8 mouse cellular contexts compared by ENCODE assay signal in genomic region chr5:137314193-137315083, GRCm38 (mm10). TPM values are rescaled to one million over a fixed set of nuclear protein-coding genes. Genes with fewer than 3 reads are reported as not detected.
DNase-seq lines count a peak whose midpoint lies in the region; ATAC-seq lines count a peak whose summit lies in the region.

Gene Trip6, minus strand, starts transcription at chr5:137314404.

- whole genome bisulfite sequencing in hindbrain, embryonic 13.5 days, result 15% methylated on average over 30 of the region's 30 CpGs
- WGBS in limb, embryonic 10.5 days, result 12% methylated on average over 30 of the region's 30 CpGs
- WGBS in midbrain, embryonic 11.5 days, result 11% methylated on average over 30 of the region's 30 CpGs
- WGBS in stomach, embryonic 16.5 days, result 15% methylated on average over 30 of the region's 30 CpGs

- peak within 1 kb of the TSS; percentile 72 for H3K9ac ChIP-seq in hindbrain, embryonic 13.5 days
- H3K9ac ChIP-seq in midbrain, embryonic 11.5 days (ENCODE audit: low read length), result peak within 1 kb of the TSS; percentile 86
- peak within 1 kb of the TSS; percentile 83 for H3K9ac ChIP-seq in stomach, embryonic 16.5 days (ENCODE audit: low read length)

- H3K27me3 ChIP-seq in hindbrain, embryonic 13.5 days, result peaks cover 11% of the 10 kb centered on the region; the same call in 1 of the 2 replicates
- no peaks in the 10 kb centered on the region for H3K27me3 ChIP-seq in limb, embryonic 10.5 days (ENCODE audit: low read depth, poor library complexity, severe bottlenecking)
- H3K27me3 ChIP-seq in midbrain, embryonic 11.5 days (ENCODE audit: control insufficient read depth, insufficient read depth, low read length), result no peaks in the 10 kb centered on the region
- no peaks in the 10 kb centered on the region for H3K27me3 ChIP-seq in stomach, embryonic 16.5 days (ENCODE audit: control insufficient read depth, insufficient read depth, low read length)

- peak; percentile 65 for DNase-seq in layer of hippocampus, adult 11-12 months (ENCODE audit: low spot score)
- DNase-seq in layer of hippocampus, adult 8-10 months (ENCODE audit: low spot score in 2 of 2), result no peak
- peak; percentile 79 to 83 for DNase-seq in gastrocnemius, adult 8-10 months (ENCODE audit: low spot score in 2 of 2)
- DNase-seq in limb, embryonic 10.5 days (ENCODE audit: low spot score), result peak; percentile 96
- peak; percentile 99 for DNase-seq in midbrain, embryonic 11.5 days (ENCODE audit: low spot score, missing footprints)

- ATAC-seq in common myeloid progenitor, adult 5-6 weeks (replicated peaks; ENCODE audit: low read depth, poor library complexity, severe bottlenecking), result peak; percentile 45
- peak; percentile 78 for ATAC-seq in hindbrain, embryonic 13.5 days (ENCODE audit: low FRiP score)
- ATAC-seq in midbrain, embryonic 11.5 days (ENCODE audit: low FRiP score), result peak; percentile 92
- peak; percentile 94 for ATAC-seq in stomach, embryonic 16.5 days (ENCODE audit: insufficient read depth, low FRiP score)

- peak within 1 kb of the TSS; percentile 76 for H3K27ac ChIP-seq in hindbrain, embryonic 13.5 days
- H3K27ac ChIP-seq in limb, embryonic 10.5 days, result peak within 1 kb of the TSS; percentile 95
- H3K27ac ChIP-seq in midbrain, embryonic 11.5 days (ENCODE audit: low read depth, low read length), result peak within 1 kb of the TSS; percentile 67
- peak within 1 kb of the TSS; percentile 90 for H3K27ac ChIP-seq in stomach, embryonic 16.5 days (ENCODE audit: low read length)

- peaks cover 36% of the 10 kb centered on the region for H3K4me1 ChIP-seq in hindbrain, embryonic 13.5 days (replicated peaks)
- H3K4me1 ChIP-seq in limb, embryonic 10.5 days, result peaks cover 42% of the 10 kb centered on the region
- peaks cover 28% of the 10 kb centered on the region for H3K4me1 ChIP-seq in midbrain, embryonic 11.5 days (ENCODE audit: control insufficient read depth, insufficient read depth, low read length)
- H3K4me1 ChIP-seq in stomach, embryonic 16.5 days (ENCODE audit: control insufficient read depth, insufficient read depth, low read length), result peaks cover 25% of the 10 kb centered on the region

- H3K4me2 ChIP-seq in hindbrain, embryonic 13.5 days, result peak within 1 kb of the TSS; percentile 60
- H3K4me2 ChIP-seq in midbrain, embryonic 11.5 days, result peak within 1 kb of the TSS; percentile 84
- H3K4me2 ChIP-seq in stomach, embryonic 16.5 days (ENCODE audit: low read depth, low read length), result peak within 1 kb of the TSS; percentile 90

- H3K9me3 ChIP-seq in hindbrain, embryonic 13.5 days, result no peaks in the 10 kb centered on the region
- H3K9me3 ChIP-seq in limb, embryonic 10.5 days (replicated peaks), result no peaks in the 10 kb centered on the region
- no peaks in the 10 kb centered on the region for H3K9me3 ChIP-seq in midbrain, embryonic 11.5 days (ENCODE audit: control insufficient read depth, low read length)
- H3K9me3 ChIP-seq in stomach, embryonic 16.5 days (replicated peaks; ENCODE audit: control insufficient read depth, low read length), result no peaks in the 10 kb centered on the region

- peaks cover 51% of the 10 kb centered on the region for H3K36me3 ChIP-seq in hindbrain, embryonic 13.5 days
- H3K36me3 ChIP-seq in limb, embryonic 10.5 days, result peaks cover 55% of the 10 kb centered on the region
- peaks cover 5% of the 10 kb centered on the region for H3K36me3 ChIP-seq in midbrain, embryonic 11.5 days (ENCODE audit: control insufficient read depth, insufficient read depth, low read length)
- peaks cover 10% of the 10 kb centered on the region for H3K36me3 ChIP-seq in stomach, embryonic 16.5 days (ENCODE audit: control insufficient read depth, insufficient read depth, low read length)

- H3K4me3 ChIP-seq in hindbrain, embryonic 13.5 days, result peak within 1 kb of the TSS; percentile 41
- H3K4me3 ChIP-seq in limb, embryonic 10.5 days, result peak within 1 kb of the TSS; percentile 75
- H3K4me3 ChIP-seq in midbrain, embryonic 11.5 days (ENCODE audit: low read depth, low read length), result peak within 1 kb of the TSS; percentile 57
- peak within 1 kb of the TSS; percentile 58 for H3K4me3 ChIP-seq in stomach, embryonic 16.5 days (replicated peaks; ENCODE audit: low read length)

RNA-seq across cellular contexts. Expression of gene Trip6, which starts in this region (rescaled TPM):
- 1 to 10 TPM; 6.1 to 8.0 (median 6.7) TPM for total RNA-seq in layer of hippocampus, adult 8-10 months (2022)
- 12.7 and 13.7 TPM in 2 replicates for total RNA-seq in common myeloid progenitor, adult 5-6 weeks (2017)
- 1 to 10 TPM; 1.4 to 3.9 (median 2.1) TPM for total RNA-seq in gastrocnemius, adult 8-10 months (2022)
- 19.2 and 20.0 TPM in 2 replicates for polyA plus RNA-seq in hindbrain, embryonic 13.5 days (2015; fragmentation: Nextera tagmentation; extraction: Ambion mirVana)
- 73.4 and 75.9 TPM in 2 replicates for polyA plus RNA-seq in limb, embryonic 10.5 days (2016; fragmentation: Nextera tagmentation; extraction: Ambion mirVana)
- 28.0 and 34.1 TPM in 2 replicates for polyA plus RNA-seq in midbrain, embryonic 11.5 days (2014; fragmentation: Nextera tagmentation; extraction: Ambion mirVana)
- 77.6 and 77.8 TPM in 2 replicates for polyA plus RNA-seq in stomach, embryonic 16.5 days (2015; fragmentation: Nextera tagmentation; extraction: Ambion mirVana)

Comparison
In these comparisons a context has a peak if more than half of its experiments do, and no peak if none do; other contexts are left out.
1. DNase-seq: peak in layer of hippocampus, adult 11-12 months (single experiment), gastrocnemius, adult 8-10 months (2 of 2), limb, embryonic 10.5 days (single experiment) and midbrain, embryonic 11.5 days (single experiment); none in layer of hippocampus, adult 8-10 months (0 of 2).
2. Peak in every context shown above with its lines, with median percentiles within 50 percentile points of each other: ATAC-seq, H3K27ac ChIP-seq, H3K4me2 ChIP-seq, H3K4me3 ChIP-seq and H3K9ac ChIP-seq.